Mouse (Mus musculus): ENCODE measurements at regions not wholly inside any gene's neighbourhood (a gene's known extent, or its start where the extent isn't known, plus 50 kb on each side); places are given as distances from the start of the nearest gene placed in this dataset.

- ATAC-seq = peak; percentile 54
Measured at GRCm38 (mm10) chr9:66646226-66646625, 53.3 kb upstream of the Usp3 start.

DNA sequence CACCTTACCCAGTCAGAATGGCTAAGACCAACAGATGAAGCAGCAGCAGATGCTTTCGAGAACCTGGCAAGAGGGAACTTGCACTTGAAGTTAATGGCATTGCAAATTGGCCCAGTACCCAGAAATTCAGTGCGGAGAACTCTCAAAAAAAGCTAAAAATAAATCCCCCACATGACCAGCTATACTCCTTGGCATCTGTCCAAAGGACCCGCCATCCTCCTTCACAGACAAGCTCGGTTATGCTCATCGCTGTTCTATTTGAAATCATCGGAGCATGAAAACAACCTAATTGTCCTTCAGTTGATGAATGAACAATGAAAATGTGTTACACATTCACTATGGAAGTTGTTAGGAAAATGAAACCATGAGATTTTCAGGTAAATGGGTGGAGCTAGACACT, 58.4 kb upstream of the Usp3 start:
- no peak for ATAC-seq

GRCm38 (mm10) chr9:66657116-66657758, 56.2 kb upstream of the Car12 start:
- ATAC-seq = no peak

DNA sequence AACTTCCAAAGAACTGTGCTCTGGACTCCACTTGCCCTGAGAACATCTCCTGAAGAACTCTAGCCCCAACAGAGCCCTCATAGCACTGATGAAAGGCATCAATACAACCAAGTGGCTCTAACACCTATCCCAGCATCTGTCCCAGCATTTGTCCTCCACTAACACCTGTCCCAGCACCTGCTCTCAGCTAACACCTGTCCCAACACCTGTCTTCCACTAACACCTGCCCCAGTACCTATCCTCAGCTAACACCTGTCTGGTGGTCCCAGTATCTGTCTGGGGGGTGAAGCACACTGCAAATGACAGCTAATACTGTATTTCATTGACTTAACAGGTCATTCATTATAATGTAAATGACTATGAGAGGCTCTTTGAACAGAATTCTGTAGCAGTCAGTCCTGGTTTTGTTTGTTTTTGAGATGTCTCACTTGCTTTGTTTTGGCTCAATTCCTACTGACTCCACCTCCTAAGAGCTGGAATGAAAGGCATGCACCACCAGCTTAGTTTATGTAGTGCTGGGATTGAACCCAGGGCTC, 54.7 kb upstream of the Car12 start:
- ATAC-seq = no peak

- no peak for ATAC-seq
Measured at GRCm38 (mm10) chr9:66659781-66660445, 53.6 kb upstream of the Car12 start.

DNA sequence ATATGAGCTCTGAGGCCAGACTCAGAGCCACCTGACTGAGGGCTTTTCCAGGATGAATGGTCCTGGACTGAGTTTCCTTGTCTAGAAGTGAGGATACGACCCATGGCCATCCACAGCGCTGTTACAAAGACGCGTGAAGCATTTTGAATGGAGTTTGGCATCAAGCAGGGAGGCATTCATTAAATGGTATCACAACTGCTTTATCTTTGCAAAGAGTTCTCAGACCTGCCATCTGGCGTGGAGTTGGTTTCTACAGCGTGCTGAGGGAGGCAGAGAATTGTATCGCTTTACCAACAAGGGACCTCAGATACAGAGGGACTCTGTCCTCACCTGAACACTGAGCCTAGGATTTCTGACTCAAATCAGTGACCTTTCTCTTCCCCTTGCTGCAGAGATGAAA, 51.9 kb upstream of the Car12 start:
- no peak for ATAC-seq

DNA sequence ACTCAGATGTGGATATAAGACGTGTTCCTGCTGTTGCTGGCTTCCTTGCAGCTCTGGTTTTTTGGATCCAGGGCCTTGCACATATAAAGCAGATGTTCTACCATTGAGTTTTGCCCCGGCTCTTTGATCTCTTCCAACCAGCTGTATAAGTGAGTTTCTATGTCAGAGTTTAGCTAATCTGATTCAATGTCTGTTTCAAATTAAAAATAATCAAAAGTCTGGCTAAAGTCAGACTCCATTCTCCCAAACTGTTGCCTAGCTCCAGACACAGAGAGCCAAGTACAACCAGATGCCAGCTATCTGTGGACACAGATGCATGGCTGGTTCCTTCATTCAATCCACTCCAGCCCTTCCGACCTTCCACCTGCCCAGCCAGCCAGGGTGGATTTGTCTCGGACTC, 51.0 kb upstream of the Car12 start:
- no peak for ATAC-seq

All from inflammation-experienced regulatory T-cells, adult 6 months (primary cell).